Mouse (Mus musculus) Patski (cell line): ENCODE results near the gene Tnfaip2. TPM values are rescaled to one million over a fixed set of nuclear protein-coding genes. Genes with fewer than 3 reads are reported as not detected.

Source experiments
- ATAC-seq: fragments of 100-300 bp; one replicate; pipeline ENCODE4 v1.8.0; 2021
- CTCF ChIA-PET: fragments of 350-600 bp; sonication (Branson Sonifier 250); formaldehyde crosslinking; loops from one replicate; lab custom pipeline; 2022; ENCODE audit warnings: inconsistent platforms; lab: Charles Lee
- POLR2A ChIA-PET: fragments of 350-600 bp; sonication (Branson Sonifier 250); formaldehyde crosslinking; loops from one replicate; lab custom pipeline; 2022; ENCODE audit warnings: antibody characterized with exemption, inconsistent platforms; lab: Charles Lee
- DNase-seq: peaks from one replicate; pipeline ENCODE4 v3.0.0-alpha.2; 2011; ENCODE audit warnings: low read depth, low spot score
- H3K27me3 ChIP-seq: fragments of 371-371 bp; one replicate; pipeline ENCODE4 v1.5.1; 2021
- CTCF ChIP-seq: fragments of 100-300 bp; IDR thresholded peaks from one replicate; pipeline ENCODE4 v1.5.1; 2021
- in situ Hi-C: fragments of 300-500 bp; cut with MboI; formaldehyde crosslinking; loops from 3 replicates; pipeline ENCODE4 v1.11.1; 2018; ENCODE audit warnings: low pct_unique_long_range_greater_than_20kb, mixed read lengths
- polyA plus RNA-seq: library from polyadenylated mRNA; unstranded; gene quantifications from one replicate; pipeline ENCODE4 v1.2.3, GENCODE M21; 2021

The Tnfaip2 gene
- polyA plus RNA-seq, 1 experiment from 2014 or later, result 57.5 TPM

GRCm38 (mm10) chr12:111448931-111449705 is 6.8 kb downstream of the Tnfaip2 start:
- no peaks in the 10 kb centered on the region for H3K27me3 ChIP-seq
- DNase-seq (no peak), ATAC-seq (peak; percentile 49)
- CTCF ChIA-PET, result interaction anchor here (1.1 to 2.7 kb wide), 5 partner anchors 10 to 47 kb away, joined by 3 to 12 read pairs (median 3); no protein-coding TSS in a partner anchor
- in situ Hi-C loops, result no loop called here
- TF ChIP-seq CTCF, result no peak
- POLR2A ChIA-PET, result interaction anchor here (0.9 to 5.5 kb wide), 2 partner anchors 15 to 20 kb away, joined by 3 to 35 read pairs; no protein-coding TSS in a partner anchor

- DNase-seq (no peak), ATAC-seq (no peak)
- in situ Hi-C loops, result no loop called here
- POLR2A ChIA-PET, result interaction anchor here (1.5 to 5.5 kb wide), 2 partner anchors 21 kb away, joined by 8 to 35 read pairs; no protein-coding TSS in a partner anchor
- H3K27me3 ChIP-seq, result no peaks in the 10 kb centered on the region
- CTCF ChIA-PET, result interaction anchor here (1.5 kb wide), 1 partner anchor 9 kb away, joined by 4 read pairs; no protein-coding TSS in a partner anchor
- no peak for TF ChIP-seq CTCF
Observed at GRCm38 (mm10) chr12:111450359-111450758, 8.1 kb downstream of the Tnfaip2 start.

DNA sequence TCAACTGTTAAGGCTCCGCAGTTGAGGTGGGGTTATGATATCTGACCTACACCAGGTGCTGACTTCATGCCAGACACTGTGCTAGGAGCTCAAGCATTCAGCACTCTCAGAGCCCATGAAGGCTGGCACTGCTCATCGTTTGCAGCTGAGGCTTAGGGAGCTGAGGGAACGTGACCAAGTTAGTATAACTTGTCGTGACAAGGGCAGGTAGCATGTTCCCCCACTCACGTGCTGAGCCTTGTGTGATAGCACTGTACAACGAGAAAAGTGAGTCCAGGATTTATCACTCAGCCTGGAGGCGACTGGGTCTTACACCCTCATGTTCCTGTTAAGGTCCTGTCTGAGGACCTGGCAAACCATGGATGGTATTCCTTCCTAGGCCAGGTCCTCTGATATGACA is 9.3 kb downstream of the Tnfaip2 start:
- DNase-seq (no peak), ATAC-seq (no peak)
- ChIA-PET POLR2A (interaction anchor here (1.5 kb wide), 1 partner anchor 22 kb away, joined by 8 read pairs; no protein-coding TSS in a partner anchor), CTCF (interaction anchor here (1.1 kb wide), 1 partner anchor 26 kb away, joined by 3 read pairs; no protein-coding TSS in a partner anchor)
- H3K27me3 ChIP-seq, result no peaks in the 10 kb centered on the region
- no peak for TF ChIP-seq CTCF
- in situ Hi-C loops, result no loop called here

GRCm38 (mm10) chr12:111454021-111454420 is 11.8 kb downstream of the Tnfaip2 start:
- ChIA-PET POLR2A (interaction anchor here (0.6 to 1.0 kb wide), 2 partner anchors 24 to 48 kb away, joined by 4 to 6 read pairs; no protein-coding TSS in a partner anchor), CTCF (interaction anchor here (10.0 kb wide), 1 partner anchor 27 kb away, joined by 144 read pairs; no protein-coding TSS in a partner anchor)
- DNase-seq (no peak), ATAC-seq (no peak)
- no peak for TF ChIP-seq CTCF
- H3K27me3 ChIP-seq, result no peaks in the 10 kb centered on the region
- in situ Hi-C loops, result no loop called here

DNA sequence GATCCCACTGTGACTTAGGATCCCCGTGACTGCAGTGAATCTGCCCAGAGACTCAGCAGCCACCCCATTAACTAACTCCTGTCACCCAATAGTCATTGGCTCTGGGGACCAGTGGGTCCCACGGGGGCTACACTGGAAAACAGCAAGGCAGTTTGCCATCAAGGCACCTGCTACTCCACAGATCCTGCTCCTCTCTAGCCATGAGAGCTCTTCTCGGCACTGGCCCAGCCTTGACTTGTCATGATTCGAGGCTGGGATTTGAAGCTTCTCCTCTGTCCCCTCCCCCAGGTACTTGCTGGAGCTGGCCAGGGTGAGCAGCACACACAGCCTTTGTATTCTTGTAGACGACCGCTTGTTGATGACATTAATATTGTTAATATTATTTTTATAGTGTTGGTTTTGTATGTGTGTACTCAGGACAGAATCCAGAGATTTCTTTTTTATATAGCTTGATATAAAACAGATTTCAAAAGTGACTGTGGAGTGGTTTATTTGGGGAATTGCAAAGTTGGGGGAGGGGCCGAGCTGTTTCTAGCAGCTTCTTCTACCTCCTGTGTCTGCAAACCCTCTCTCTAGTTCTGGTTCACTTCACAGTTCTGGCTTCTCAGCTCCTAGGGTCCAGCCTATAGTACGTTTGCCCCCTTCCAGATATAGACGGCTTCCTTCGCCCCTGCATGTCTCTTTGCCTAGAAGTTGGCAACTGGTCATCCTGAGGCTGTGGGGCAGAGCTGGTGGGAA is 12.4 kb downstream of the Tnfaip2 start:
- TF ChIP-seq CTCF, result no peak
- no peaks in the 10 kb centered on the region for H3K27me3 ChIP-seq
- ATAC-seq (no peak), DNase-seq (no peak)
- in situ Hi-C loops, result no loop called here
- ChIA-PET CTCF (interaction anchor here (1.9 to 10.0 kb wide), 2 partner anchors 28 to 50 kb away, joined by 4 to 144 read pairs; no protein-coding TSS in a partner anchor), POLR2A (interaction anchor here (0.6 to 2.0 kb wide), 3 partner anchors 24 to 49 kb away, joined by 5 to 9 read pairs (median 6); no protein-coding TSS in a partner anchor)

DNA sequence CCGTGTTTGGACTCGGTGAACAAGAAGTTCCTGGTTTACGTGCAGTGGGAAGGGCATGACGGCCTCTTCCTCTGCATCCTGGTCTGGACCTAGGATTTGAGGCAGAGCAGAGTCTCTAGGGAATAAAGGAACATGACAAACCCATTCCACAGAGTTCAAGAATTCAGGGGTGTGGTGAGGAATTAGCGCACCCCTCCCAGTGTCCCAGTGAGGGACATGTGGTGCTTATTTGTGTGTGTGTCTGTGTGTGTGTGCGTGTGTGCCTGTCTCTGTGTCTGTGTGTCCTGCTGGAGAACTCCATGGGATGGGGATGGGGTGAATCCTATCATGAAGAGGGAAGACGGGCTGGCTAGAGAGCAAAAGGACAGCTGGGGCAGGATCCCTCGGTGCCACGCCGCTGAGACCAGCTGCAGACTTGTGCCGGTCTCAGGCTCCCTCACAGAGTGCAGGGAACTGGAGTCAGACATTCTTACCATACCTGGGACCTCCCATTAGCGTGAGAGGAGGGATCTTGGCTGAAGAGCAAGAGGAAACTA is 13.1 kb downstream of the Tnfaip2 start:
- POLR2A ChIA-PET, result interaction anchor here (1.5 to 2.0 kb wide), 3 partner anchors 12 to 26 kb away, joined by 5 to 9 read pairs (median 5); no protein-coding TSS in a partner anchor
- in situ Hi-C loops, result no loop called here
- ATAC-seq, result peak; percentile 17
- H3K27me3 ChIP-seq, result no peaks in the 10 kb centered on the region
- no peak for DNase-seq
- CTCF ChIA-PET, result interaction anchor here (1.9 to 10.0 kb wide), 2 partner anchors 29 to 49 kb away, joined by 4 to 144 read pairs; no protein-coding TSS in a partner anchor
- TF ChIP-seq CTCF, result no peak

DNA sequence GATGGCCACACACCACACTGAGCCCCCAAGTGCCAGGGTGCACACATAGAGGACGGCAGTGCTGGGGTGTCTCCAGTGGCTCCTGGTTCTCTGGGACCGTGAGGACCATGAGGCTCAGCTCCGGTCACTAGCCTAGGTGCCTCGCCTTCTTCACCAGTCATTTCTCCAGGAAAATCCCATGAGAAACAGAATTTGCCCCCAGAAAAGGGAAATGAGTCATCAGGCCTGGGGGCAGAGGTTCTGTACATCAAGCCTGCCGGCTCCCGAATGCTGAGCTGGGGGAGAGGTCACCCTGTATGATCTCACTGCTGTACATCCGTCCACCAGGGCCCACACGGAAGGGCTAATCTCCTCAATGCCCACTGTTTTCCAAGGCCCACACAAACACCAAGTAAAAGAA is 13.6 kb downstream of the Tnfaip2 start:
- DNase-seq (no peak), ATAC-seq (peak; percentile 55)
- no peaks in the 10 kb centered on the region for H3K27me3 ChIP-seq
- ChIA-PET CTCF (interaction anchor here (1.9 to 10.0 kb wide), 2 partner anchors 29 to 49 kb away, joined by 4 to 144 read pairs; no protein-coding TSS in a partner anchor), POLR2A (interaction anchor here (1.5 to 2.0 kb wide), 3 partner anchors 12 to 27 kb away, joined by 5 to 9 read pairs (median 5); no protein-coding TSS in a partner anchor)
- no peak for TF ChIP-seq CTCF
- in situ Hi-C loops, result no loop called here

- H3K27me3 ChIP-seq, result no peaks in the 10 kb centered on the region
- ChIA-PET POLR2A (interaction anchor here (1.4 kb wide), 1 partner anchor 13 kb away, joined by 7 read pairs; no protein-coding TSS in a partner anchor), CTCF (interaction anchor here (0.7 to 10.0 kb wide), 7 partner anchors 10 to 47 kb away, joined by 3 to 144 read pairs (median 6); no protein-coding TSS in a partner anchor)
- no peak for TF ChIP-seq CTCF
- ATAC-seq, result no peak
- no peak for DNase-seq
- in situ Hi-C loops, result no loop called here
Observed at GRCm38 (mm10) chr12:111457742-111458141, 15.5 kb downstream of the Tnfaip2 start.

GRCm38 (mm10) chr12:111463570-111463969 is 21.3 kb downstream of the Tnfaip2 start:
- DNase-seq (no peak), ATAC-seq (no peak)

More at GRCm38 (mm10) chr12:111463570-111463969, 21.3 kb downstream of the Tnfaip2 start:
- in situ Hi-C loops, result no loop called here
- POLR2A ChIA-PET, result interaction anchor here (1.3 kb wide), 1 partner anchor 15 kb away, joined by 3 read pairs; no protein-coding TSS in a partner anchor
- TF ChIP-seq CTCF, result no peak
- CTCF ChIA-PET, result interaction anchor here (1.6 to 2.4 kb wide), 2 partner anchors 20 to 37 kb away, joined by 4 to 20 read pairs; no protein-coding TSS in a partner anchor
- no peaks in the 10 kb centered on the region for H3K27me3 ChIP-seq
